In genomic region chr3:92083042-92083441, GRCm38 (mm10) we compare ENCODE assay signal across 9 mouse cellular contexts. TPM values are rescaled to one million over a fixed set of nuclear protein-coding genes. Genes with fewer than 3 reads are reported as not detected.
A peak's percentile ranks its signal among the peaks of the same experiment; 100 is the strongest.
DNase-seq lines count a peak whose midpoint lies in the region; ATAC-seq lines count a peak whose summit lies in the region.
"Had no signal": no experiment of that assay in that cellular context is flagged by ENCODE, and none has a peak within 500 bp of the region (broad histone marks: within the 10 kb centered on the region; RNA-seq: fewer than 3 reads in every experiment).

Gene Lor, minus strand, starts transcription at chr3:92083142.

- WGBS in kidney, embryonic 14.5 days = 91% methylated on average over 2 of the region's 2 CpGs
- WGBS in embryonic facial prominence, embryonic 14.5 days = 77% methylated on average over 2 of the region's 2 CpGs
- WGBS in hindbrain, embryonic 14.5 days = 80% methylated on average over 2 of the region's 2 CpGs
- WGBS in midbrain, embryonic 15.5 days = 85% methylated on average over 2 of the region's 2 CpGs

- no peaks in the 10 kb centered on the region for H3K9me3 ChIP-seq in kidney, embryonic 14.5 days (ENCODE audit: control insufficient read depth, low read length)
- H3K9me3 ChIP-seq in embryonic facial prominence, embryonic 14.5 days (ENCODE audit: control insufficient read depth, low read length) = no peaks in the 10 kb centered on the region
- no peaks in the 10 kb centered on the region for H3K9me3 ChIP-seq in hindbrain, embryonic 14.5 days (ENCODE audit: control insufficient read depth, low read length)
- no peaks in the 10 kb centered on the region for H3K9me3 ChIP-seq in midbrain, embryonic 15.5 days

- no peak within 1 kb of the TSS for H3K9ac ChIP-seq in kidney, embryonic 14.5 days (ENCODE audit: low read depth, low read length)
- no peak within 1 kb of the TSS for H3K9ac ChIP-seq in embryonic facial prominence, embryonic 14.5 days (ENCODE audit: low read depth, low read length)
- peak within 1 kb of the TSS; percentile 88 for H3K9ac ChIP-seq in hindbrain, embryonic 14.5 days
- peak within 1 kb of the TSS; percentile 86; the same call in 1 of the 2 replicates for H3K9ac ChIP-seq in midbrain, embryonic 15.5 days

- ATAC-seq in kidney, embryonic 14.5 days (ENCODE audit: low FRiP score, low TSS enrichment) = no peak
- no peak for ATAC-seq in embryonic facial prominence, embryonic 14.5 days (ENCODE audit: low read depth)
- no peak for ATAC-seq in hindbrain, embryonic 14.5 days (ENCODE audit: low FRiP score)
- no peak for ATAC-seq in midbrain, embryonic 15.5 days (replicated peaks)

- H3K36me3 ChIP-seq in kidney, embryonic 14.5 days (ENCODE audit: control insufficient read depth, insufficient read depth, low read length) = no peaks in the 10 kb centered on the region
- no peaks in the 10 kb centered on the region for H3K36me3 ChIP-seq in embryonic facial prominence, embryonic 14.5 days (ENCODE audit: control insufficient read depth, insufficient read depth, low read length)
- no peaks in the 10 kb centered on the region for H3K36me3 ChIP-seq in hindbrain, embryonic 14.5 days (replicated peaks; ENCODE audit: control insufficient read depth, insufficient read depth)
- H3K36me3 ChIP-seq in midbrain, embryonic 15.5 days (replicated peaks) = no peaks in the 10 kb centered on the region

- 0 out of 2 replicates have a peak, but pooled peaks cover 4% of the 10 kb centered on the region for H3K4me1 ChIP-seq in kidney, embryonic 14.5 days (ENCODE audit: control insufficient read depth, insufficient read depth, low read length)
- no peaks in the 10 kb centered on the region for H3K4me1 ChIP-seq in embryonic facial prominence, embryonic 14.5 days (ENCODE audit: control insufficient read depth, insufficient read depth, low read length)
- peaks cover 6% of the 10 kb centered on the region; the same call in 1 of the 2 replicates for H3K4me1 ChIP-seq in hindbrain, embryonic 14.5 days (replicated peaks; ENCODE audit: control insufficient read depth, insufficient read depth, low read length)
- peaks cover 15% of the 10 kb centered on the region for H3K4me1 ChIP-seq in midbrain, embryonic 15.5 days

- H3K4me3 ChIP-seq in kidney, embryonic 14.5 days (ENCODE audit: low read length) = peak within 1 kb of the TSS; percentile 72; the same call in 1 of the 2 replicates
- H3K4me3 ChIP-seq in embryonic facial prominence, embryonic 14.5 days (ENCODE audit: low read depth, low read length) = peak within 1 kb of the TSS; percentile 75
- H3K4me3 ChIP-seq in hindbrain, embryonic 14.5 days (replicated peaks; ENCODE audit: low read length) = peak within 1 kb of the TSS; percentile 80
- peak within 1 kb of the TSS; percentile 82 for H3K4me3 ChIP-seq in midbrain, embryonic 15.5 days

- H3K27ac ChIP-seq in kidney, embryonic 14.5 days (ENCODE audit: low read depth, low read length) = no peak within 1 kb of the TSS
- no peak within 1 kb of the TSS for H3K27ac ChIP-seq in embryonic facial prominence, embryonic 14.5 days (replicated peaks; ENCODE audit: low read depth, low read length)
- H3K27ac ChIP-seq in hindbrain, embryonic 14.5 days = peak within 1 kb of the TSS; percentile 98
- H3K27ac ChIP-seq in midbrain, embryonic 15.5 days = peak within 1 kb of the TSS; percentile 98

- no peak for DNase-seq in kidney, adult 18-20 months
- DNase-seq in embryonic facial prominence, embryonic 14.5 days (ENCODE audit: low spot score) = no peak
- DNase-seq in hindbrain, embryonic 14.5 days (ENCODE audit: low spot score) = no peak
- no peak for DNase-seq in gastrocnemius, postnatal 25 days
- DNase-seq in adrenal gland, adult 8-10 months = no peak
- DNase-seq in right cerebral cortex, adult 2 months (ENCODE audit: low spot score in 2 of 2) = no peak
- DNase-seq: adrenal gland, adult 2 months had no signal

- peaks cover 12% of the 10 kb centered on the region for H3K27me3 ChIP-seq in kidney, embryonic 14.5 days (ENCODE audit: control insufficient read depth, insufficient read depth, low read length)
- peaks cover 45% of the 10 kb centered on the region for H3K27me3 ChIP-seq in embryonic facial prominence, embryonic 14.5 days (replicated peaks; ENCODE audit: control insufficient read depth, insufficient read depth, low read length)
- peaks cover 8% of the 10 kb centered on the region for H3K27me3 ChIP-seq in hindbrain, embryonic 14.5 days (ENCODE audit: control insufficient read depth, insufficient read depth, low read length)
- H3K27me3 ChIP-seq in midbrain, embryonic 15.5 days (replicated peaks) = peaks cover 3% of the 10 kb centered on the region

- peak within 1 kb of the TSS; percentile 92 for H3K4me2 ChIP-seq in kidney, embryonic 14.5 days (replicated peaks; ENCODE audit: low read depth, low read length)
- peak within 1 kb of the TSS; percentile 84; the same call in 1 of the 2 replicates for H3K4me2 ChIP-seq in embryonic facial prominence, embryonic 14.5 days (ENCODE audit: low read depth, low read length)
- peak within 1 kb of the TSS; percentile 75 for H3K4me2 ChIP-seq in hindbrain, embryonic 14.5 days (replicated peaks)
- peak within 1 kb of the TSS; percentile 72 for H3K4me2 ChIP-seq in midbrain, embryonic 15.5 days

RNA-seq across cellular contexts. Expression of gene Lor, which starts in this region (rescaled TPM):
- polyA plus RNA-seq in kidney, embryonic 14.5 days (2014; fragmentation: Nextera tagmentation; extraction: Ambion mirVana) = 0.54 and 0.63 TPM in 2 replicates
- 3.0 and 21.3 TPM in 2 replicates for polyA plus RNA-seq in embryonic facial prominence, embryonic 14.5 days (2014; fragmentation: Nextera tagmentation; extraction: Ambion mirVana)
- 6.0 and 7.3 TPM in 2 replicates for polyA plus RNA-seq in hindbrain, embryonic 14.5 days (2014; fragmentation: Nextera tagmentation; extraction: Ambion mirVana)
- polyA plus RNA-seq in midbrain, embryonic 15.5 days (2015; fragmentation: Nextera tagmentation; extraction: Ambion mirVana) = 8.8 TPM in 2 replicates
- not detected for total RNA-seq in gastrocnemius, postnatal 25 days (2021)
- under 1 TPM in 1 of 4 experiments, not detected in 3; 0.17 TPM for total RNA-seq in adrenal gland, adult 8-10 months (2022)

Comparison
In these comparisons a context has a peak if more than half of its experiments do, and no peak if none do; other contexts are left out.
1. H3K27ac ChIP-seq: peak in hindbrain, embryonic 14.5 days (single experiment) and midbrain, embryonic 15.5 days (single experiment); none in kidney, embryonic 14.5 days (single experiment) and embryonic facial prominence, embryonic 14.5 days (single experiment).
2. H3K9ac ChIP-seq: peak in hindbrain, embryonic 14.5 days (single experiment) and midbrain, embryonic 15.5 days (single experiment); none in kidney, embryonic 14.5 days (single experiment) and embryonic facial prominence, embryonic 14.5 days (single experiment).
3. Peak in every context shown above with its lines, with median percentiles within 50 percentile points of each other: H3K4me2 ChIP-seq and H3K4me3 ChIP-seq.